Mouse (Mus musculus): ENCODE measurements around the gene Cyp3a13. TPM values are rescaled to one million over a fixed set of nuclear protein-coding genes. Genes with fewer than 3 reads are reported as not detected.
A peak's percentile ranks its signal among the peaks of the same experiment; 100 is the strongest.
"Not testable (repeated sequence)": the region's sequence is repeated elsewhere in the genome, so short reads cannot be mapped to it uniquely, and the experiment has no call there.

The Cyp3a13 gene
- total RNA-seq (2022): under 1 TPM; 0.37 to 0.59 (median 0.51) TPM

- no peak for DNase-seq (ENCODE audit: low spot score in 2 of 2)
Observed at GRCm38 (mm10) chr5:137921532-137921931, at the start of gene Cyp3a13. TSS of gene Cyp3a13 (minus strand) at chr5:137921619.

- peak in 1 of 2 experiments; percentile 57 for DNase-seq (ENCODE audit: low spot score in 2 of 2)
Observed at GRCm38 (mm10) chr5:137966492-137966891, 45.1 kb upstream of the Cyp3a13 start.

GRCm38 (mm10) chr5:137962945-137963344, 41.5 kb upstream of the Cyp3a13 start, which contains the start of gene Gjc3:
TSS of gene Gjc3 (minus strand) at chr5:137963098.
- DNase-seq (ENCODE audit: low spot score in 2 of 2): no peak

GRCm38 (mm10) chr5:137956404-137956803, 35.0 kb upstream of the Cyp3a13 start:
- DNase-seq (ENCODE audit: low spot score in 2 of 2): no peak

- DNase-seq (ENCODE audit: low spot score in 2 of 2): no peak
Observed at GRCm38 (mm10) chr5:137951218-137951617, 29.8 kb upstream of the Cyp3a13 start.

- no peak for DNase-seq (ENCODE audit: low spot score in 2 of 2)
Observed at GRCm38 (mm10) chr5:137947303-137947702, 25.9 kb upstream of the Cyp3a13 start.

- no peak for DNase-seq (ENCODE audit: low spot score in 2 of 2)
Observed at GRCm38 (mm10) chr5:137943133-137943532, 21.7 kb upstream of the Cyp3a13 start.

- DNase-seq (ENCODE audit: low spot score in 2 of 2): no peak
Observed at GRCm38 (mm10) chr5:137940948-137941347, 19.5 kb upstream of the Cyp3a13 start.

GRCm38 (mm10) chr5:137937238-137937637, 15.8 kb upstream of the Cyp3a13 start:
- DNase-seq (ENCODE audit: low spot score in 2 of 2): no peak

GRCm38 (mm10) chr5:137936486-137936885, 15.1 kb upstream of the Cyp3a13 start:
- no peak for DNase-seq (ENCODE audit: low spot score in 2 of 2)

- DNase-seq (ENCODE audit: low spot score in 2 of 2): not testable (repeated sequence)
Observed at GRCm38 (mm10) chr5:137933934-137934333, 12.5 kb upstream of the Cyp3a13 start.

GRCm38 (mm10) chr5:137928439-137928838, 7.0 kb upstream of the Cyp3a13 start:
- no peak for DNase-seq (ENCODE audit: low spot score in 2 of 2)

- DNase-seq (ENCODE audit: low spot score in 2 of 2): no peak
Observed at GRCm38 (mm10) chr5:137922171-137922570, 752 bp upstream of the Cyp3a13 start.

- no peak for DNase-seq (ENCODE audit: low spot score in 2 of 2)
Observed at GRCm38 (mm10) chr5:137915550-137915949, 5.9 kb downstream of the Cyp3a13 start.

GRCm38 (mm10) chr5:137914508-137914907, 6.9 kb downstream of the Cyp3a13 start:
- DNase-seq (ENCODE audit: low spot score in 2 of 2): no peak

GRCm38 (mm10) chr5:137909564-137910262, 11.7 kb downstream of the Cyp3a13 start:
- DNase-seq (ENCODE audit: low spot score in 2 of 2): no peak

- DNase-seq (ENCODE audit: low spot score in 2 of 2): no peak
Observed at GRCm38 (mm10) chr5:137897812-137898211, 23.6 kb downstream of the Cyp3a13 start.

- DNase-seq (ENCODE audit: low spot score in 2 of 2): no peak
Observed at GRCm38 (mm10) chr5:137892954-137893353, 28.5 kb downstream of the Cyp3a13 start.

- DNase-seq (ENCODE audit: low spot score in 2 of 2): no peak
Observed at GRCm38 (mm10) chr5:137887666-137888065, 33.8 kb downstream of the Cyp3a13 start.

GRCm38 (mm10) chr5:137885894-137886293, 35.5 kb downstream of the Cyp3a13 start:
- peak; percentile 7 to 14 for DNase-seq (ENCODE audit: low spot score in 2 of 2)

- DNase-seq (ENCODE audit: low spot score in 2 of 2): no peak
Observed at GRCm38 (mm10) chr5:137883345-137883744, 38.1 kb downstream of the Cyp3a13 start.

- DNase-seq (ENCODE audit: low spot score in 2 of 2): no peak
Observed at GRCm38 (mm10) chr5:137882922-137883321, 38.5 kb downstream of the Cyp3a13 start.

GRCm38 (mm10) chr5:137877860-137878259, 43.6 kb downstream of the Cyp3a13 start:
- no peak for DNase-seq (ENCODE audit: low spot score in 2 of 2)
